Mouse (Mus musculus) heart, embryonic 11.5 days (tissue): Measurements from ENCODE around the gene Ell. TPM values are rescaled to one million over a fixed set of nuclear protein-coding genes. Genes with fewer than 3 reads are reported as not detected.
A peak's percentile ranks its signal among the peaks of the same experiment; 100 is the strongest.

Source experiments
- ATAC-seq: fragments of 200-750 bp; cut with Nextera tagmentation; replicated peaks from 2 replicates; pipeline ENCODE4 v1.8.0; 2017; ENCODE audit warnings: moderate library complexity; ENCODE audit not compliant: insufficient number of reproducible peaks, low FRiP score, low TSS enrichment
- H3K27ac ChIP-seq: fragments of 300-500 bp; sonication (generic); 2 replicates; pipeline ENCODE4 v1.5.1; 2014; ENCODE audit warnings: mild to moderate bottlenecking, low read depth, low read length
- H3K27me3 ChIP-seq: fragments of 300-500 bp; sonication (generic); 2 replicates; pipeline ENCODE4 v1.6.1; 2014; ENCODE audit warnings: mild to moderate bottlenecking, low read length, mixed read lengths; ENCODE audit not compliant: control insufficient read depth, insufficient read depth
- H3K36me3 ChIP-seq: fragments of 300-500 bp; sonication (generic); 2 replicates; pipeline ENCODE4 v1.6.1; 2014; ENCODE audit warnings: mild to moderate bottlenecking, low read length, moderate library complexity, mixed read lengths; ENCODE audit not compliant: control insufficient read depth, insufficient read depth
- H3K4me1 ChIP-seq: fragments of 300-500 bp; sonication (generic); 2 replicates; pipeline ENCODE4 v1.6.1; 2014; ENCODE audit warnings: low read length; ENCODE audit not compliant: control insufficient read depth, insufficient read depth
- H3K4me2 ChIP-seq: fragments of 300-500 bp; sonication (generic); 2 replicates; pipeline ENCODE4 v1.6.1; 2014; ENCODE audit warnings: mild to moderate bottlenecking, moderate library complexity
- H3K4me3 ChIP-seq: fragments of 300-500 bp; sonication (generic); 2 replicates; pipeline ENCODE4 v1.5.1; 2014; ENCODE audit warnings: low read depth, low read length
- H3K9ac ChIP-seq: fragments of 300-500 bp; sonication (generic); 2 replicates; pipeline ENCODE4 v1.6.1; 2014; ENCODE audit warnings: mild to moderate bottlenecking, low read depth, low read length, moderate library complexity
- H3K9me3 ChIP-seq: fragments of 300-500 bp; sonication (generic); replicated peaks from 2 replicates; pipeline ENCODE4 v1.6.1; 2016; ENCODE audit warnings: low read length; ENCODE audit not compliant: control insufficient read depth
- WGBS: fragments of 180-500 bp; shearing (Covaris S2); extraction: QIAGEN DNeasy Blood & Tissue Kit; methylation state at CpG from one replicate; pipeline ENCODE4 v1.1.7; 2014; ENCODE audit not compliant: insufficient replicate concordance; 5-methylcytosine and 5-hydroxymethylcytosine counted together
- polyA plus RNA-seq: library from polyadenylated mRNA; unstranded; fragments of >200 nt; fragmentation: Nextera tagmentation; extraction: Ambion mirVana; gene quantifications from 2 replicates; pipeline ENCODE4 v1.2.1, GENCODE M21; 2014

Ell gene
- polyA plus RNA-seq, 1 experiment from 2014 or later = 14.1 TPM

GRCm38 (mm10) chr8:70540013-70540506 lies 803 bp downstream of the Ell start:
- Histone ChIP-seq H3K4me1 (peaks cover 31% of the 10 kb centered on the region), H3K4me2 (peak overlapping the region; percentile 98), H3K9me3 (no peaks in the 10 kb centered on the region), H3K4me3 (peak overlapping the region; percentile 88), H3K9ac (peak overlapping the region; percentile 91), H3K36me3 (peaks cover 5% of the 10 kb centered on the region; the same call in 1 of the 2 replicates), H3K27ac (peak overlapping the region; percentile 57), H3K27me3 (no peaks in the 10 kb centered on the region)
- 13% methylated on average over 4 of the region's 4 CpGs for WGBS
- no peak for ATAC-seq

GRCm38 (mm10) chr8:70540507-70541071 lies 1.3 kb downstream of the Ell start:
- WGBS = 45% methylated on average over 7 of the region's 7 CpGs
- Histone ChIP-seq H3K9me3 (no peaks in the 10 kb centered on the region), H3K27me3 (no peaks in the 10 kb centered on the region), H3K4me3 (peak overlapping the region; percentile 88), H3K36me3 (peaks cover 5% of the 10 kb centered on the region; the same call in 1 of the 2 replicates), H3K27ac (peak overlapping the region; percentile 57), H3K4me2 (peak overlapping the region; percentile 98), H3K4me1 (peaks cover 30% of the 10 kb centered on the region), H3K9ac (peak overlapping the region; percentile 91)
- no peak for ATAC-seq

- Histone ChIP-seq H3K4me3 (no peak overlapping the region), H3K36me3 (peaks cover 5% of the 10 kb centered on the region; the same call in 1 of the 2 replicates), H3K9ac (0 out of 2 replicates have a peak overlapping the region, but pooled peaks have one; percentile 24), H3K9me3 (no peaks in the 10 kb centered on the region), H3K4me1 (peaks cover 30% of the 10 kb centered on the region), H3K4me2 (peak overlapping the region; percentile 98), H3K27me3 (no peaks in the 10 kb centered on the region), H3K27ac (no peak overlapping the region)
- ATAC-seq = no peak
- 78% methylated on average over 5 of the region's 5 CpGs for WGBS
Observed at GRCm38 (mm10) chr8:70541081-70541480, 1.8 kb downstream of the Ell start.

GRCm38 (mm10) chr8:70544200-70544687 lies 5.0 kb downstream of the Ell start:
- Histone ChIP-seq H3K9ac (no peak overlapping the region), H3K27ac (no peak overlapping the region), H3K36me3 (no peaks in the 10 kb centered on the region), H3K27me3 (no peaks in the 10 kb centered on the region), H3K4me2 (no peak overlapping the region), H3K9me3 (no peaks in the 10 kb centered on the region), H3K4me3 (no peak overlapping the region), H3K4me1 (peaks cover 30% of the 10 kb centered on the region)
- no peak for ATAC-seq
- WGBS = 55% methylated on average over 6 of the region's 6 CpGs

- no peaks in the 10 kb centered on the region for H3K36me3 ChIP-seq
- no peaks in the 10 kb centered on the region for H3K27me3 ChIP-seq
- H3K9ac ChIP-seq = no peak overlapping the region
- ATAC-seq = no peak
- peaks cover 21% of the 10 kb centered on the region for H3K4me1 ChIP-seq
- H3K9me3 ChIP-seq = no peaks in the 10 kb centered on the region
- no peak overlapping the region for H3K4me3 ChIP-seq
- 85% methylated on average over 4 of the region's 4 CpGs for WGBS
- H3K27ac ChIP-seq = no peak overlapping the region
- H3K4me2 ChIP-seq = no peak overlapping the region
Observed at GRCm38 (mm10) chr8:70546412-70546811, 7.2 kb downstream of the Ell start.

- WGBS = 86% methylated on average over 6 of the region's 6 CpGs
- Histone ChIP-seq H3K4me3 (no peak overlapping the region), H3K9ac (no peak overlapping the region), H3K27me3 (no peaks in the 10 kb centered on the region), H3K9me3 (no peaks in the 10 kb centered on the region), H3K36me3 (no peaks in the 10 kb centered on the region), H3K4me2 (no peak overlapping the region), H3K4me1 (peaks cover 32% of the 10 kb centered on the region), H3K27ac (no peak overlapping the region)
- ATAC-seq = no peak
Observed at GRCm38 (mm10) chr8:70547762-70548161, 8.5 kb downstream of the Ell start.

- H3K9me3 ChIP-seq = no peaks in the 10 kb centered on the region
- H3K4me1 ChIP-seq = peaks cover 38% of the 10 kb centered on the region
- no peaks in the 10 kb centered on the region for H3K36me3 ChIP-seq
- no peak overlapping the region for H3K27ac ChIP-seq
- H3K4me3 ChIP-seq = no peak overlapping the region
- H3K27me3 ChIP-seq = no peaks in the 10 kb centered on the region
- H3K9ac ChIP-seq = no peak overlapping the region
- no peak for ATAC-seq
- H3K4me2 ChIP-seq = no peak overlapping the region
- WGBS = 90% methylated on average over 10 of the region's 10 CpGs
Observed at GRCm38 (mm10) chr8:70549412-70550184, 10.3 kb downstream of the Ell start.

- Histone ChIP-seq H3K9ac (no peak overlapping the region), H3K27me3 (no peaks in the 10 kb centered on the region), H3K36me3 (no peaks in the 10 kb centered on the region), H3K4me3 (no peak overlapping the region), H3K9me3 (no peaks in the 10 kb centered on the region), H3K27ac (peak overlapping the region; percentile 46; the same call in 1 of the 2 replicates), H3K4me1 (peaks cover 36% of the 10 kb centered on the region), H3K4me2 (0 out of 2 replicates have a peak overlapping the region, but pooled peaks have one; percentile 11)
- 57% methylated on average over 3 of the region's 3 CpGs for WGBS
- ATAC-seq = no peak
Observed at GRCm38 (mm10) chr8:70551558-70552161, 12.4 kb downstream of the Ell start.
